Mouse (Mus musculus): ENCODE results near the gene Ston2.

Gene Ston2

GRCm38 (mm10) chr12:91589847-91590690 lies 198.1 kb downstream of the Ston2 start, which contains the start of gene Gtf2a1:
Gene Gtf2a1, minus strand, starts transcription at chr12:91590487.
- under 1% methylated on average over 82 of the region's 99 CpGs for WGBS

GRCm38 (mm10) chr12:91589542-91589846 lies 198.7 kb downstream of the Ston2 start:
- 1% methylated on average over 11 of the region's 11 CpGs for WGBS

GRCm38 (mm10) chr12:91588670-91589541 lies 199.3 kb downstream of the Ston2 start:
- under 1% methylated on average over 77 of the region's 83 CpGs for WGBS

GRCm38 (mm10) chr12:91588176-91588669 lies 200.0 kb downstream of the Ston2 start:
- under 1% methylated on average over 32 of the region's 32 CpGs for WGBS

GRCm38 (mm10) chr12:91587491-91588033 lies 200.6 kb downstream of the Ston2 start:
- WGBS: 10% methylated on average over 5 of the region's 5 CpGs

- 72% methylated on average over 3 of the region's 3 CpGs for WGBS
These were observed 201.1 kb downstream of the Ston2 start for GRCm38 (mm10) chr12:91587077-91587476.

- WGBS: 83% methylated on average over 4 of the region's 4 CpGs
These were observed 202.4 kb downstream of the Ston2 start for GRCm38 (mm10) chr12:91585815-91586214.

- 73% methylated on average over 3 of the region's 3 CpGs for WGBS
These were observed 203.0 kb downstream of the Ston2 start for GRCm38 (mm10) chr12:91585206-91585605.

- 61% methylated on average over 6 of the region's 6 CpGs for WGBS
These were observed 204.8 kb downstream of the Ston2 start for GRCm38 (mm10) chr12:91583409-91583808.

All from cerebral cortex, adult 2 months (tissue).